Mouse (Mus musculus): Measurements from ENCODE around the gene Agk. TPM values are rescaled to one million over a fixed set of nuclear protein-coding genes. Genes with fewer than 3 reads are reported as not detected.

Gene Agk
- total and polyA plus RNA-seq, 3 experiments, result 29.7 to 29.9 TPM; not detected in 1

GRCm38 (mm10) chr6:40333497-40333896, 8.5 kb downstream of the Agk start:
- H3K4me1 ChIP-seq (ENCODE audit: control insufficient read depth in 1 of 2, insufficient read depth in 2 of 2, low read length in 2 of 2), result no peaks in the 10 kb centered on the region

GRCm38 (mm10) chr6:40336735-40337731, 12.1 kb downstream of the Agk start:
- Histone ChIP-seq H3K4me1 (ENCODE audit: control insufficient read depth in 1 of 2, insufficient read depth in 2 of 2, low read length in 2 of 2) (no peaks in the 10 kb centered on the region), H3K27ac (ENCODE audit: control insufficient read depth, low read depth, low read length) (no peak overlapping the region), H3K9me3 (replicated peaks; ENCODE audit: insufficient read depth, low read length) (no peaks in the 10 kb centered on the region), H3K9ac (ENCODE audit: control insufficient read depth, low read depth, low read length, poor library complexity, severe bottlenecking) (no peak overlapping the region), H3K27me3 (ENCODE audit: control insufficient read depth in 1 of 2, insufficient read depth in 2 of 2, low read length in 2 of 2) (no peaks in the 10 kb centered on the region), H3K79me2 (ENCODE audit: control insufficient read depth, insufficient read depth, low read length, poor library complexity) (no peaks in the 10 kb centered on the region), H3K4me3 (ENCODE audit: control insufficient read depth in 1 of 2, insufficient read depth in 1 of 2, low read depth in 2 of 2, low read length in 2 of 2) (no peak overlapping the region), H3K36me3 (ENCODE audit: control insufficient read depth in 1 of 2, insufficient read depth in 2 of 2, low read length in 2 of 2) (peaks cover 0 to 11% of the 10 kb centered on the region in 2 experiments; a peak in 2 of 4 replicates)
- no peak for TF ChIP-seq POLR2A (IDR thresholded peaks at IDR 0.05; ENCODE audit: control insufficient read depth in 1 of 2, insufficient read depth in 1 of 2, low read depth in 1 of 2, low read length in 2 of 2, poor library complexity in 1 of 2)
- TF ChIP-seq JUND (IDR thresholded peaks at IDR 0.05; ENCODE audit: low read depth, low read length), result no peak
- no peak for TF ChIP-seq RAD21 (IDR thresholded peaks at IDR 0.05; ENCODE audit: low read depth, low read length)
- no peak for TF ChIP-seq EP300 (IDR thresholded peaks at IDR 0.05; ENCODE audit: low read depth in 1 of 2, low read length in 2 of 2)
- no peak for TF ChIP-seq HCFC1 (IDR thresholded peaks at IDR 0.05; ENCODE audit: low read depth, low read length)
- TF ChIP-seq UBTF (IDR thresholded peaks at IDR 0.05; ENCODE audit: borderline replicate concordance, insufficient read depth, low read depth, low read length), result no peak
- no peak for TF ChIP-seq E2F4 (IDR thresholded peaks at IDR 0.05; ENCODE audit: borderline replicate concordance, low read depth, low read length)
- no peak for TF ChIP-seq TAL1 (IDR thresholded peaks at IDR 0.05; ENCODE audit: low read length)
- no peak for TF ChIP-seq MEF2A (IDR thresholded peaks at IDR 0.05; ENCODE audit: extremely low read depth, insufficient replicate concordance, low read depth, low read length, poor library complexity, severe bottlenecking)
- no peak for TF ChIP-seq POLR2AphosphoS2 (IDR thresholded peaks at IDR 0.05; ENCODE audit: low read length)
- TF ChIP-seq GABPA (IDR thresholded peaks at IDR 0.05; ENCODE audit: low read depth, low read length), result no peak
- no peak for TF ChIP-seq ELF1 (IDR thresholded peaks at IDR 0.05; ENCODE audit: low read depth, low read length)
- no peak for TF ChIP-seq ZC3H11A (IDR thresholded peaks at IDR 0.05; ENCODE audit: low read depth, low read length)
- no peak for TF ChIP-seq ZMIZ1 (IDR thresholded peaks at IDR 0.05; ENCODE audit: low read depth, low read length)
- TF ChIP-seq MYC (IDR thresholded peaks at IDR 0.05; ENCODE audit: low read depth, low read length), result no peak
- TF ChIP-seq NRF1 (IDR thresholded peaks at IDR 0.05; ENCODE audit: insufficient read depth, low read depth, low read length, poor library complexity, severe bottlenecking), result no peak
- no peak for TF ChIP-seq POLR2AphosphoS5 (IDR thresholded peaks at IDR 0.05; ENCODE audit: borderline replicate concordance, low read depth, low read length)
- no peak for TF ChIP-seq ETS1 (IDR thresholded peaks at IDR 0.05; ENCODE audit: low read depth, low read length)
- no peak for TF ChIP-seq USF1 (IDR thresholded peaks at IDR 0.05; ENCODE audit: low read depth, low read length)
- no peak for TF ChIP-seq GATA1 (IDR thresholded peaks at IDR 0.05; ENCODE audit: low read depth, low read length)
- no peak for DNase-seq (ENCODE audit: low read depth, low spot score)

More at GRCm38 (mm10) chr6:40333497-40333896, 8.5 kb downstream of the Agk start:
- no peak for TF ChIP-seq E2F4 (IDR thresholded peaks at IDR 0.05; ENCODE audit: borderline replicate concordance, low read depth, low read length)
- TF ChIP-seq KAT2A (conservative IDR thresholded peaks at IDR 0.05; ENCODE audit: low read depth, low read length), result no peak
- no peak for TF ChIP-seq GABPA (IDR thresholded peaks at IDR 0.05; ENCODE audit: low read depth, low read length)
- TF ChIP-seq ETS1 (IDR thresholded peaks at IDR 0.05; ENCODE audit: low read depth, low read length), result no peak
- no peak for TF ChIP-seq NRF1 (IDR thresholded peaks at IDR 0.05; ENCODE audit: insufficient read depth, low read depth, low read length, poor library complexity, severe bottlenecking)
- DNase-seq (ENCODE audit: low read depth, low spot score), result no peak
- H3K9ac ChIP-seq (ENCODE audit: control insufficient read depth, low read depth, low read length, poor library complexity, severe bottlenecking), result no peak overlapping the region
- no peaks in the 10 kb centered on the region for H3K27me3 ChIP-seq (ENCODE audit: control insufficient read depth in 1 of 2, insufficient read depth in 2 of 2, low read length in 2 of 2)
- peaks cover 0 to 11% of the 10 kb centered on the region in 2 experiments; a peak in 2 of 4 replicates for H3K36me3 ChIP-seq (ENCODE audit: control insufficient read depth in 1 of 2, insufficient read depth in 2 of 2, low read length in 2 of 2)
- H3K9me3 ChIP-seq (replicated peaks; ENCODE audit: insufficient read depth, low read length), result no peaks in the 10 kb centered on the region
- no peak overlapping the region for H3K27ac ChIP-seq (ENCODE audit: control insufficient read depth, low read depth, low read length)
- H3K4me3 ChIP-seq (ENCODE audit: control insufficient read depth in 1 of 2, insufficient read depth in 1 of 2, low read depth in 2 of 2, low read length in 2 of 2), result no peak overlapping the region
- H3K79me2 ChIP-seq (ENCODE audit: control insufficient read depth, insufficient read depth, low read length, poor library complexity), result no peaks in the 10 kb centered on the region
